Mouse (Mus musculus) yolk sac, embryonic 10.5 days (tissue): ENCODE results near the gene Ccdc17.

Experiments
- DNase-seq: peaks from one replicate; pipeline ENCODE4 v3.0.0-alpha.2; 2017; ENCODE audit warnings: low spot score

Ccdc17 gene

DNA sequence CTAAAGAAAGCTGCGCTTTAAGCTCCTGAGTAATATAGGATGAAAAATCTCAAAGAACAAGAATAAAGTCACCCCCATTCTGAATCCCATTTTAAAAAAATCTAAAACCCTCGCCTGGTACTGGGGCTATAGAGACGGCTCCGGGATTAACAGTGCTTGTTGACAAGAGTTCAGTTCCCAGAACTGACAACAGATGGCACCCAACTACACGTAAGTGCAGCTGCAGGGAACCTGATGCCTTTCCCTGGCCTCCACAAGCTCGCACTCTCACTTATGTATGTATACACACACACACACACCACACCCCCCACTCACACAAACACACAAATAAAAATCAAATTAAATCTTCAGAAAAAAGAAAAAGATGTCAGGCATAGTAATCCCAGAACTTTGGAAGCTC lies 47.9 kb downstream of the Ccdc17 start:
- DNase-seq: no peak

DNA sequence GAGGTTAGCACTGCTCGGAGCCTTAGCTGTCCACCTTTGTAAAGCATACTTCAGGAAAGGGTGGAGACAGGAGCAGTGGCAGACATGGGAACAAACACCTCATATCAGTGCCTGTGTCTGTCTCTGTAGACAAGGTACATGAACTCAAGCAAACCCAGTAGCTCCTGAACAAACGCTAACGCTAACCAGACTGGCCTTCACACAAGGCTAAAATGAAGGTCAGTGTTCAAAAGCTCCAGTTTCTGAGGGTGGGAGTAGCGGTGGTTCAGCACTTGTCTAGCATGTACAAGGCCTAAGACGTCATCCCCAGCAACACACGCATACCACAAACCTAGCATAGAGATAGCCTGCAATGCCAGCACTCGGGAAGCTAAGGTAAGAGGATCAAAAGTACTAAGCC lies 49.2 kb downstream of the Ccdc17 start:
- DNase-seq: no peak

DNA sequence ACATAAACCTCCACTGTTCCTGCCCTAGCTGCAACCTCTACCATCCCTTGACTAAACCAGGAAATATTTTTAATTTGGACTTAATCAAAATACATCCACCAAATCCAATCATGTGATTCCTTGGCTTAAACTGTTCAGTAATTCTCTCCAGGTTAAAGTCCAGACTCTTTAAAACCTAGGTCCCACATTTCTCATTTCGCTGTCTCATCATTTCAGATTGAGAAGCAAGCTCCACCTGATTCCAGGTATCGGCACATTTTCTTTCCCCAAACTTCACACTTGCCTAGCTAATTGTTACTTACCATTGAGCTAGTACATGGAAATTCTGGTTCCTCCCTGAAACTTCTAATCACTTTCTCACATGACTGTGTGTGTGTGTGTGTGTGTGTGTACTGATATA lies 53.0 kb downstream of the Ccdc17 start:
- DNase-seq: no peak
